Mouse (Mus musculus) lung, adult 2 months (tissue): Measurements from ENCODE around the gene Klhl25. TPM values are rescaled to one million over a fixed set of nuclear protein-coding genes. Genes with fewer than 3 reads are reported as not detected.
"Not testable (repeated sequence)": the region's sequence is repeated elsewhere in the genome, so short reads cannot be mapped to it uniquely, and the experiment has no call there.

ENCODE experiments used
- DNase-seq: peaks from one replicate; pipeline ENCODE4 v3.0.0; 2022
- H3K4me1 ChIP-seq: fragments of 200-500 bp; 2 replicates; pipeline ENCODE4 v1.6.1; 2011; ENCODE audit warnings: low read length; ENCODE audit not compliant: control insufficient read depth, insufficient read depth
- H3K4me3 ChIP-seq: fragments of 200-500 bp; replicated peaks from 2 replicates; pipeline ENCODE3; 2011; ENCODE audit warnings: low read depth, mild to moderate bottlenecking, control low read depth, low read length; ENCODE audit errors: extremely low read depth
- CTCF ChIP-seq: fragments of 200-500 bp; IDR thresholded peaks from 2 replicates; pipeline ENCODE4 v1.5.1; 2011; ENCODE audit warnings: mild to moderate bottlenecking, low read length, control low read depth; ENCODE audit not compliant: insufficient read depth
- POLR2A ChIP-seq: fragments of 200-500 bp; IDR thresholded peaks from 2 replicates; pipeline ENCODE4 v1.6.1; 2011; ENCODE audit warnings: low read depth, mild to moderate bottlenecking, control low read depth, low read length, borderline replicate concordance; ENCODE audit errors: extremely low read depth
- WGBS: fragments of 180-500 bp; shearing (Covaris S2); methylation state at CpG from one replicate; pipeline ENCODE4 v1.1.7; 2018; 5-methylcytosine and 5-hydroxymethylcytosine counted together
- polyA plus RNA-seq: library from polyadenylated mRNA; depleted of rRNA; stranded (reverse); fragments of >200 nt; gene quantifications from 2 replicates; pipeline ENCODE4 v1.2.3, GENCODE M21; 2012

The Klhl25 gene
- polyA plus RNA-seq, 1 experiment: 26.5 TPM

- 54% methylated on average over 6 of the region's 6 CpGs for WGBS
- no peak for TF ChIP-seq CTCF
- Histone ChIP-seq H3K4me3 (no peak overlapping the region), H3K4me1 (peaks cover 25% of the 10 kb centered on the region)
- no peak for DNase-seq
Observed at GRCm38 (mm10) chr7:75854231-75854925, 6.3 kb downstream of the Klhl25 start.

GRCm38 (mm10) chr7:75855028-75855427, 6.9 kb downstream of the Klhl25 start:
- WGBS: 27% methylated on average over 6 of the region's 6 CpGs
- TF ChIP-seq POLR2A: no peak
- peaks cover 24% of the 10 kb centered on the region for H3K4me1 ChIP-seq
- H3K4me3 ChIP-seq: no peak overlapping the region
- DNase-seq: no peak

- no peak for DNase-seq
- Histone ChIP-seq H3K4me3 (no peak overlapping the region), H3K4me1 (peaks cover 24% of the 10 kb centered on the region)
- 79% methylated on average over 11 of the region's 11 CpGs for WGBS
- TF ChIP-seq CTCF (no peak), POLR2A (no peak)
Observed at GRCm38 (mm10) chr7:75856259-75856658, 8.1 kb downstream of the Klhl25 start.

- Histone ChIP-seq H3K4me1 (peaks cover 14% of the 10 kb centered on the region), H3K4me3 (no peak overlapping the region)
- 59% methylated on average over 9 of the region's 9 CpGs for WGBS
- no peak for TF ChIP-seq CTCF
- no peak for TF ChIP-seq POLR2A
- DNase-seq: no peak
Observed at GRCm38 (mm10) chr7:75859771-75860196, 11.7 kb downstream of the Klhl25 start.

- H3K4me1 ChIP-seq, DNase-seq, H3K4me3 ChIP-seq: not testable (repeated sequence)
- WGBS: 55% methylated on average over 7 of the region's 7 CpGs
Observed at GRCm38 (mm10) chr7:75861638-75862426, 13.7 kb downstream of the Klhl25 start.

GRCm38 (mm10) chr7:75862427-75862781, 14.3 kb downstream of the Klhl25 start:
- DNase-seq, H3K4me3 ChIP-seq, H3K4me1 ChIP-seq: not testable (repeated sequence)
- 79% methylated on average over 6 of the region's 6 CpGs for WGBS

- not testable (repeated sequence) for H3K4me3 ChIP-seq, H3K4me1 ChIP-seq, DNase-seq
- 84% methylated on average over 5 of the region's 5 CpGs for WGBS
Observed at GRCm38 (mm10) chr7:75863248-75863911, 15.3 kb downstream of the Klhl25 start.

GRCm38 (mm10) chr7:75865026-75865425, 16.9 kb downstream of the Klhl25 start:
- 80% methylated on average over 6 of the region's 6 CpGs for WGBS
- no peak overlapping the region for H3K4me3 ChIP-seq
- H3K4me1 ChIP-seq: peaks cover 1% of the 10 kb centered on the region; the same call in 1 of the 2 replicates
- no peak for DNase-seq
- TF ChIP-seq CTCF (no peak), POLR2A (no peak)

- Histone ChIP-seq H3K4me1 (peaks cover 9% of the 10 kb centered on the region; the same call in 1 of the 2 replicates), H3K4me3 (no peak overlapping the region)
- DNase-seq: no peak
- TF ChIP-seq CTCF (no peak), POLR2A (no peak)
- WGBS: 92% methylated on average over 13 of the region's 13 CpGs
Observed at GRCm38 (mm10) chr7:75866557-75866956, 18.4 kb downstream of the Klhl25 start.

- 67% methylated on average over 2 of the region's 2 CpGs for WGBS
- Histone ChIP-seq H3K4me3 (no peak overlapping the region), H3K4me1 (peaks cover 9% of the 10 kb centered on the region; the same call in 1 of the 2 replicates)
- TF ChIP-seq POLR2A: no peak
- no peak for TF ChIP-seq CTCF
- no peak for DNase-seq
Observed at GRCm38 (mm10) chr7:75868687-75869086, 20.6 kb downstream of the Klhl25 start.
